Mouse (Mus musculus): ENCODE measurements at regions not wholly inside any gene's neighbourhood (a gene's known extent, or its start where the extent isn't known, plus 50 kb on each side); places are given as distances from the start of the nearest gene placed in this dataset.
"Not testable (repeated sequence)": the region's sequence is repeated elsewhere in the genome, so short reads cannot be mapped to it uniquely, and the experiment has no call there.

DNA sequence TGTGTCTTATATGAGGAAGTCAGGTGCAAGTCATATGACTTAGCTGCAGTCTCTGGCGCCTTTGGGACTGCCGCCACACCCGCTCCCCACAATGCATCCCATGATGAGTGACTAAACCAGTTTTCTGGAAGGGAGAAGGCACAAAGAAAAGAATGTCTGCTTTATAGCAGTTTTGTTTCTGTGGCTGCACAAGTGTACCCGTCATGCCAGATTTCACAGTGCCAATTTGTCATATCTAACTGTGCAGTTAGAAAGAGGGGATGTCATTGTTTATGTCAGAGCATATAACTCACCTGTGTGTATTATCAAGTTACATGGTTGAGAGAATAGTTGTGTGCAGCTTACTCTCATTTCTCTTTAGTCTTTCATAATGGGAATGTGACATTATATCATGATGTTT is 586.9 kb upstream of the Marcks start:
- Histone ChIP-seq H3K9ac (replicated peaks; ENCODE audit: low read length, poor library complexity, severe bottlenecking) (no peak overlapping the region), H3K4me3 (ENCODE audit: low read depth, low read length) (no peak overlapping the region), H3K4me1 (ENCODE audit: insufficient read depth, low read length) (no peaks in the 10 kb centered on the region), H3K36me3 (ENCODE audit: insufficient read depth, low read length) (no peaks in the 10 kb centered on the region), H3K27ac (ENCODE audit: low read depth, low read length) (no peak overlapping the region), H3K4me2 (ENCODE audit: low read depth, low read length, poor library complexity, severe bottlenecking) (no peak overlapping the region), H3K9me3 (ENCODE audit: low read length) (no peaks in the 10 kb centered on the region), H3K27me3 (ENCODE audit: insufficient read depth, low read length) (no peaks in the 10 kb centered on the region)
- WGBS = 74% methylated on average over 4 of the region's 4 CpGs
- TF ChIP-seq CTCF (IDR thresholded peaks at IDR 0.05) = no peak
- ATAC-seq (ENCODE audit: low FRiP score) (0 out of 2 replicates have a peak, but pooled peaks have one; percentile 23), DNase-seq (ENCODE audit: low spot score) (no peak)

GRCm38 (mm10) chr10:37724994-37725393 is 586.3 kb upstream of the Marcks start:
- peak; percentile 52; the same call in 1 of the 2 replicates for ATAC-seq (ENCODE audit: low FRiP score)
- not testable (repeated sequence) for H3K9ac ChIP-seq (replicated peaks; ENCODE audit: low read length, poor library complexity, severe bottlenecking); H3K4me3 ChIP-seq (ENCODE audit: low read depth, low read length); H3K4me1 ChIP-seq (ENCODE audit: insufficient read depth, low read length); H3K27me3 ChIP-seq (ENCODE audit: insufficient read depth, low read length); H3K9me3 ChIP-seq (ENCODE audit: low read length); H3K27ac ChIP-seq (ENCODE audit: low read depth, low read length); DNase-seq (ENCODE audit: low spot score); H3K4me2 ChIP-seq (ENCODE audit: low read depth, low read length, poor library complexity, severe bottlenecking); H3K36me3 ChIP-seq (ENCODE audit: insufficient read depth, low read length)
- WGBS = 74% methylated on average over 7 of the region's 7 CpGs
- TF ChIP-seq CTCF (IDR thresholded peaks at IDR 0.05) = peak; percentile 32; the same call in 1 of the 2 replicates

DNA sequence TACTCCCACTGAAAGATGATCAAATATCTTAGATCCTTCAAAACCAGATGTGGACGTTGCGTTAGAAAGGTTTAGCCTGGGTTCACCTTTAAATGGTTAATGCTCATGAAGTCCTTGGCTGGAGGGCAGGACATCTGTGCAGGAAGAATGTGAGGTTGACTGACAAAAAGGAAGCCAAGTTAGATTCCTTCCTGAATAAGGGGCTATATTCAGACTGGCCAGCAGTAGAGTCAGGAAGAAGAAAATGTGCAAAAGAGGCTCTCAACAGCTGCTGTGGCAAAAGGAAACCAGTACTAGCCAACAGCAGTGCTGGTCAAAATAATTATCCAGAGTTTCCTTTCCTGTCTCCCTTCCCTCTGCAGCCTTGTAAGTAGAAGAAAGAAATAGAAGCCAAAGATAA is 582.0 kb upstream of the Marcks start:
- Histone ChIP-seq H3K27me3 (ENCODE audit: insufficient read depth, low read length) (no peaks in the 10 kb centered on the region), H3K9ac (replicated peaks; ENCODE audit: low read length, poor library complexity, severe bottlenecking) (no peak overlapping the region), H3K4me1 (ENCODE audit: insufficient read depth, low read length) (no peaks in the 10 kb centered on the region), H3K36me3 (ENCODE audit: insufficient read depth, low read length) (no peaks in the 10 kb centered on the region), H3K27ac (ENCODE audit: low read depth, low read length) (no peak overlapping the region), H3K4me2 (ENCODE audit: low read depth, low read length, poor library complexity, severe bottlenecking) (no peak overlapping the region), H3K4me3 (ENCODE audit: low read depth, low read length) (no peak overlapping the region), H3K9me3 (ENCODE audit: low read length) (no peaks in the 10 kb centered on the region)
- TF ChIP-seq CTCF (IDR thresholded peaks at IDR 0.05) = no peak
- no peak for ATAC-seq (ENCODE audit: low FRiP score)
- WGBS = 94% methylated on average over 2 of the region's 2 CpGs
- no peak for DNase-seq (ENCODE audit: low spot score)

DNA sequence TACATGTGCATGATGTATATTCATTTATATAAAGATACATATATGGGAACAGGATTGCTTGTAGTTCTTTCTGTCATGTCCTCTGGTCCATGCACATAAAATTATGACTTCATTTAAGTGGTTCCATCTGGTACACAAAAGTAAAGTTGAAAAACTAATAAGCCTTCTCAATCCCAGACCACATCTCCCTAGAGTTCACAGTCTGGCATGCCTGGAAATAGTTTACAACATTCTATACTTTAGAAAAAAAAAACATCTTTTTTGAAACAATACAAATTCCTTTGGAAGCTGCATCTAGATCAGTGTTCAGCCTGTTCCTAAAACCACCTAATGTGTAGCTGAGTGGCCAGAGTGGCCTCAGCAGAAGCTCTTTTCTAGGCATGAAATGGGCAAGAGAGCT is 578.2 kb upstream of the Marcks start:
- no peak for TF ChIP-seq CTCF (IDR thresholded peaks at IDR 0.05)
- no peak overlapping the region for H3K4me3 ChIP-seq (ENCODE audit: low read depth, low read length)
- no peak overlapping the region for H3K4me2 ChIP-seq (ENCODE audit: low read depth, low read length, poor library complexity, severe bottlenecking)
- no peak for DNase-seq (ENCODE audit: low spot score)
- no peaks in the 10 kb centered on the region for H3K4me1 ChIP-seq (ENCODE audit: insufficient read depth, low read length)
- ATAC-seq (ENCODE audit: low FRiP score) = no peak
- H3K36me3 ChIP-seq (ENCODE audit: insufficient read depth, low read length) = no peaks in the 10 kb centered on the region
- no peak overlapping the region for H3K27ac ChIP-seq (ENCODE audit: low read depth, low read length)
- no peaks in the 10 kb centered on the region for H3K27me3 ChIP-seq (ENCODE audit: insufficient read depth, low read length)
- H3K9me3 ChIP-seq (ENCODE audit: low read length) = no peaks in the 10 kb centered on the region
- H3K9ac ChIP-seq (replicated peaks; ENCODE audit: low read length, poor library complexity, severe bottlenecking) = no peak overlapping the region

- no peak overlapping the region for H3K9ac ChIP-seq (replicated peaks; ENCODE audit: low read length, poor library complexity, severe bottlenecking)
- no peaks in the 10 kb centered on the region for H3K36me3 ChIP-seq (ENCODE audit: insufficient read depth, low read length)
- ATAC-seq (ENCODE audit: low FRiP score) (no peak), DNase-seq (ENCODE audit: low spot score) (no peak)
- H3K27ac ChIP-seq (ENCODE audit: low read depth, low read length) = no peak overlapping the region
- TF ChIP-seq CTCF (IDR thresholded peaks at IDR 0.05) = no peak
- no peaks in the 10 kb centered on the region for H3K9me3 ChIP-seq (ENCODE audit: low read length)
- H3K4me2 ChIP-seq (ENCODE audit: low read depth, low read length, poor library complexity, severe bottlenecking) = no peak overlapping the region
- H3K4me3 ChIP-seq (ENCODE audit: low read depth, low read length) = no peak overlapping the region
- no peaks in the 10 kb centered on the region for H3K27me3 ChIP-seq (ENCODE audit: insufficient read depth, low read length)
- H3K4me1 ChIP-seq (ENCODE audit: insufficient read depth, low read length) = no peaks in the 10 kb centered on the region
Measured at GRCm38 (mm10) chr10:37711459-37711858, 572.7 kb upstream of the Marcks start.

- no peak overlapping the region for H3K9ac ChIP-seq (replicated peaks; ENCODE audit: low read length, poor library complexity, severe bottlenecking)
- no peak for TF ChIP-seq CTCF (IDR thresholded peaks at IDR 0.05)
- H3K4me2 ChIP-seq (ENCODE audit: low read depth, low read length, poor library complexity, severe bottlenecking) = no peak overlapping the region
- H3K4me1 ChIP-seq (ENCODE audit: insufficient read depth, low read length) = no peaks in the 10 kb centered on the region
- H3K9me3 ChIP-seq (ENCODE audit: low read length) = no peaks in the 10 kb centered on the region
- H3K27ac ChIP-seq (ENCODE audit: low read depth, low read length) = no peak overlapping the region
- DNase-seq (ENCODE audit: low spot score) (peak; percentile 24), ATAC-seq (ENCODE audit: low FRiP score) (no peak)
- H3K4me3 ChIP-seq (ENCODE audit: low read depth, low read length) = no peak overlapping the region
- WGBS = 40% methylated on average over 7 of the region's 7 CpGs
- H3K36me3 ChIP-seq (ENCODE audit: insufficient read depth, low read length) = no peaks in the 10 kb centered on the region
- no peaks in the 10 kb centered on the region for H3K27me3 ChIP-seq (ENCODE audit: insufficient read depth, low read length)
Measured at GRCm38 (mm10) chr10:37694041-37694690, 555.4 kb upstream of the Marcks start.

Data from midbrain, postnatal 0 days (tissue).